9 mouse cellular contexts compared by ENCODE assay signal in the genomic region with DNA sequence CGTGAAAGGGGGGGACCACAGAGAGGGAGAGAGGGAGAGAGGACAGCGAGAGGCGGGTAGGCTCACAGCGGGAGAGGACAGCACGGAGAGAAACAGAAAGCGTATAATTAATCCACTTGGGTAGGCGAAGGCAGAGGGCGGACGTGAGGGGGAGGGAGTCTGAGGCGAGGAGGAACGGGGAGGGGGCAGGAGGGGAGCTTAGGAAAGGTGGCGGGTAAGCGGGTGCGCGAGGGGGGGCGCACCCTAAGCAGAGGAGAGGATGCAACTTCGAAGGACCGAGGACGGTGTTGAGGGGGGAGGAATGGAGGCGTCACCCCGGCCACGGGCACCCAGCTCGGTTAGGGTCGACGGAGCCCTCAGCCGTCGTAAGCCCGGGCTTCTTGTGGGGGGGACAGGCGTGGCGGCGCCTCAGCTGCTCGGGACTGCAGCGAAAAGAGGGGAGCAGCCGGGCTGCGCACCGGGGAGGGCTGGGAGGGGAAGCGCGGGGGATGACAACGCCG. TPM values are rescaled to one million over a fixed set of nuclear protein-coding genes. Genes with fewer than 3 reads are reported as not detected.
DNase-seq lines count a peak whose midpoint lies in the region; ATAC-seq and TF ChIP-seq lines count a peak whose summit lies in the region.
"Had no signal": no experiment of that assay in that cellular context is flagged by ENCODE, and none has a peak within 500 bp of the region (broad histone marks: within the 10 kb centered on the region; RNA-seq: fewer than 3 reads in every experiment).

No protein-coding gene starts in this region.

- H3K4me3 ChIP-seq in heart, embryonic 14.5 days (ENCODE audit: control insufficient read depth in 1 of 2, insufficient read depth in 1 of 2, low read depth in 1 of 2, low read length in 2 of 2), result peak overlapping the region; percentile 62 to 64
- peak overlapping the region; percentile 33 for H3K4me3 ChIP-seq in forebrain, postnatal 0 days (ENCODE audit: low read depth, low read length)
- H3K4me3 ChIP-seq in lung, postnatal 0 days (ENCODE audit: low read depth, low read length), result peak overlapping the region; percentile 54

- TF ChIP-seq CTCF in forebrain, postnatal 0 days (IDR thresholded peaks at IDR 0.05; ENCODE audit: low read depth), result no peak
- TF ChIP-seq CTCF in lung, postnatal 0 days (IDR thresholded peaks at IDR 0.05), result no peak; the same call in 1 of the 2 replicates

- DNase-seq in heart, adult 9 months (ENCODE audit: low spot score in 2 of 2), result no peak
- DNase-seq in ZHBTc4 (ENCODE audit: low read depth, low spot score), result peak; percentile 26
- no peak for DNase-seq in forebrain, postnatal 0 days
- peak; percentile 66 for DNase-seq in lung, postnatal 0 days (ENCODE audit: low spot score)
- no peak for DNase-seq in left cerebral cortex, adult 9 months (ENCODE audit: low spot score in 2 of 2)
- no peak for DNase-seq in cerebellum, postnatal 25 days
- DNase-seq in B cell, adult 2 months, result no peak

- H3K27ac ChIP-seq in heart, embryonic 14.5 days (replicated peaks in 1 of 2; ENCODE audit: control insufficient read depth in 1 of 2, insufficient read depth in 1 of 2, low read depth in 2 of 2, low read length in 2 of 2), result peak overlapping the region; percentile 94 to 95
- H3K27ac ChIP-seq in forebrain, postnatal 0 days (ENCODE audit: low read depth, low read length), result no peak overlapping the region
- 0 out of 2 replicates have a peak overlapping the region, but pooled peaks have one; percentile 20 for H3K27ac ChIP-seq in lung, postnatal 0 days (ENCODE audit: low read length)

- peaks cover 75% of the 10 kb centered on the region for H3K27me3 ChIP-seq in heart, embryonic 14.5 days (ENCODE audit: control insufficient read depth, insufficient read depth, low read length)
- H3K27me3 ChIP-seq in forebrain, postnatal 0 days (ENCODE audit: insufficient read depth, low read length), result peaks cover 93% of the 10 kb centered on the region
- H3K27me3 ChIP-seq in lung, postnatal 0 days (replicated peaks; ENCODE audit: insufficient read depth, low read length), result peaks cover 72% of the 10 kb centered on the region

- no peak for TF ChIP-seq EP300 in lung, postnatal 0 days (IDR thresholded peaks at IDR 0.05)

- WGBS in heart, embryonic 14.5 days, result under 1% methylated on average over 38 of the region's 40 CpGs
- WGBS in forebrain, postnatal 0 days, result under 1% methylated on average over 39 of the region's 40 CpGs
- WGBS in lung, postnatal 0 days, result 1% methylated on average over 23 of the region's 40 CpGs

- H3K36me3 ChIP-seq in heart, embryonic 14.5 days (ENCODE audit: control insufficient read depth, insufficient read depth, low read length), result peaks cover 31% of the 10 kb centered on the region
- H3K36me3 ChIP-seq in forebrain, postnatal 0 days (ENCODE audit: insufficient read depth), result no peaks in the 10 kb centered on the region
- no peaks in the 10 kb centered on the region for H3K36me3 ChIP-seq in lung, postnatal 0 days (ENCODE audit: insufficient read depth, low read length)

- H3K9me3 ChIP-seq in heart, embryonic 14.5 days (ENCODE audit: control insufficient read depth, low read length), result no peaks in the 10 kb centered on the region
- H3K9me3 ChIP-seq in forebrain, postnatal 0 days (ENCODE audit: low read length), result no peaks in the 10 kb centered on the region
- H3K9me3 ChIP-seq in lung, postnatal 0 days (ENCODE audit: low read length), result no peaks in the 10 kb centered on the region

- ATAC-seq in heart, embryonic 14.5 days (ENCODE audit: insufficient number of reproducible peaks, insufficient read depth, low FRiP score, low read depth), result no peak
- ATAC-seq in forebrain, postnatal 0 days, result peak; percentile 45
- peak; percentile 28 for ATAC-seq in lung, postnatal 0 days
- ATAC-seq: Patski had no signal

- peak overlapping the region; percentile 95 for H3K9ac ChIP-seq in heart, embryonic 14.5 days (ENCODE audit: low read length)
- H3K9ac ChIP-seq in forebrain, postnatal 0 days, result no peak overlapping the region; the same call in 1 of the 2 replicates
- H3K9ac ChIP-seq in lung, postnatal 0 days (replicated peaks; ENCODE audit: low read depth), result peak overlapping the region; percentile 8; the same call in 1 of the 2 replicates

- peak overlapping the region; percentile 65 for H3K4me2 ChIP-seq in heart, embryonic 14.5 days (ENCODE audit: low read length)
- peak overlapping the region; percentile 40 for H3K4me2 ChIP-seq in forebrain, postnatal 0 days (ENCODE audit: low read depth)
- H3K4me2 ChIP-seq in lung, postnatal 0 days (replicated peaks; ENCODE audit: low read depth, low read length), result peak overlapping the region; percentile 78

- H3K4me1 ChIP-seq in heart, embryonic 14.5 days (ENCODE audit: control insufficient read depth in 2 of 2, insufficient read depth in 2 of 2, low read length in 2 of 2), result peaks cover 0 to 20% of the 10 kb centered on the region in 2 experiments; a peak in 3 of 4 replicates
- H3K4me1 ChIP-seq in forebrain, postnatal 0 days (ENCODE audit: insufficient read depth), result no peaks in the 10 kb centered on the region
- no peaks in the 10 kb centered on the region; the same call in 1 of the 2 replicates for H3K4me1 ChIP-seq in lung, postnatal 0 days (ENCODE audit: insufficient read depth, low read depth, low read length)

RNA-seq across cellular contexts. Expression of a gene that starts 7.9 kb away (rescaled TPM):
- polyA plus RNA-seq in heart, embryonic 14.5 days (2014; fragmentation: Nextera tagmentation; extraction: Ambion mirVana), result 1,590 and 1,642 TPM in 2 replicates
- 152 and 288 TPM in 2 replicates for total RNA-seq in forebrain, postnatal 0 days (2014; rRNA removed)
- polyA plus RNA-seq in forebrain, postnatal 0 days (2015; fragmentation: Nextera tagmentation; extraction: Ambion mirVana), result 149 and 152 TPM in 2 replicates
- 131 and 135 TPM in 2 replicates for polyA plus RNA-seq in lung, postnatal 0 days (2015; fragmentation: Nextera tagmentation; extraction: Ambion mirVana)

RNA-seq across cellular contexts. Expression of a gene that starts 11.0 kb away (rescaled TPM):
- polyA plus RNA-seq in heart, embryonic 14.5 days (2014; fragmentation: Nextera tagmentation; extraction: Ambion mirVana), result 0.04 TPM in 1 of 2 replicates, not detected in the other
- 0.08 TPM in 1 of 2 replicates, not detected in the other for total RNA-seq in forebrain, postnatal 0 days (2014; rRNA removed)
- polyA plus RNA-seq in forebrain, postnatal 0 days (2015; fragmentation: Nextera tagmentation; extraction: Ambion mirVana), result 0.06 TPM in 1 of 2 replicates, not detected in the other
- not detected in 2 replicates for polyA plus RNA-seq in lung, postnatal 0 days (2015; fragmentation: Nextera tagmentation; extraction: Ambion mirVana)
- polyA plus RNA-seq: Patski had no signal

Comparison
In these comparisons a context has a peak if more than half of its experiments do, and no peak if none do; other contexts are left out.
1. DNase-seq: peak in ZHBTc4 (single experiment) and lung, postnatal 0 days (single experiment); none in heart, adult 9 months (0 of 2), forebrain, postnatal 0 days (single experiment), left cerebral cortex, adult 9 months (0 of 2), cerebellum, postnatal 25 days (0 of 2) and B cell, adult 2 months (0 of 2).
2. RNA of a gene that starts 7.9 kb away (polyA plus RNA-seq): 1,590 to 1,642 TPM in heart, embryonic 14.5 days; 149 to 152 TPM in forebrain, postnatal 0 days and 131 to 135 TPM in lung, postnatal 0 days; every median in the first group is over 10 times any median in the second.
3. Peak in every context shown above with its lines, with median percentiles within 50 percentile points of each other: H3K4me2 ChIP-seq and H3K4me3 ChIP-seq.